Mouse (Mus musculus): Measurements from ENCODE around the gene Col8a2. TPM values are rescaled to one million over a fixed set of nuclear protein-coding genes. Genes with fewer than 3 reads are reported as not detected.

The Col8a2 gene
- total RNA-seq, 2 experiments from 2014 or later = not detected

GRCm38 (mm10) chr4:126324861-126325260 is 38.3 kb downstream of the Col8a2 start:
- no peak for ATAC-seq (replicated peaks; ENCODE audit: poor library complexity, severe bottlenecking)

- no peak for ATAC-seq (replicated peaks; ENCODE audit: poor library complexity, severe bottlenecking)
These were observed 38.8 kb downstream of the Col8a2 start, which contains the start of gene Tekt2 for GRCm38 (mm10) chr4:126325281-126325861. TSS of gene Tekt2 (minus strand) at chr4:126325688.

- ATAC-seq (replicated peaks; ENCODE audit: poor library complexity, severe bottlenecking) = no peak
These were observed 39.4 kb downstream of the Col8a2 start for GRCm38 (mm10) chr4:126326036-126326435.

DNA sequence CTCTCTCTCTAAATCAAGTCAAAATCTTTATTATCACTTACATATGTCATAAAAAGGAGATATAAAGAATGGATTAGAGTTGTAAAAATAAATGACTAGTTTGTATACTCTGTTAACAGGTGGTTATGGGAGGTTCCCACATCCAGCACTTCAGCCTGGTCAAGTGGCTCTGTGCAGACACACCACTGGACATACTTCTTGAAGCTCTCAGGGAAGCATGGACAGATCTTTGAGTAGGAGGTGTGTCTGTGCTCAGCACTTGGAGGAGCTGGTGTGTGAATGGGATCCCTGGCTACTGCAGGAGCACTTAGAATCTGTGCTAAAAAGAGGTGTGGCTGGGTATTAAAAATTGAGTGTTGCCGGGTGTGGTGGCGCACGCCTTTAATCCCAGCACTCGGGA is 43.7 kb downstream of the Col8a2 start:
- ATAC-seq (replicated peaks; ENCODE audit: poor library complexity, severe bottlenecking) = no peak

DNA sequence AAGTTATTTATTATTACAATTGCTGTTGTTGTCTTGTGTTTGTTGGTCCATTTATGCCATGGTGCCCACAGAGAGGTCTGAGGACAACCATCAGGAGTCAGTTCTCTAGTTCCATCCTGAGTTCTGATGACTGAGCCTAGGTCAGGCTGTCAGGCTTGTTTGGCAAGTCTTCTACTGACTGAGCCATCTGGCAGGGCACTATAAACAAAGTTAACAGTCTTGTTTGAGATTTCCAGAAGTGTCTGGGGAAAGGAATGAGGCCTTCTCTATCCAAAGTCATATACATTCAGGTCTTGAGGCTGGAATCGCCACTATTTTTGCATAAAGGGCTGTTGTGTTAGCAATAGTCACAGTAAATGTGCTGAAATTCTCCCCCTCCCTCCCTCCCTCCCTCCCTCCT is 45.2 kb downstream of the Col8a2 start:
- ATAC-seq (replicated peaks; ENCODE audit: poor library complexity, severe bottlenecking) = no peak

GRCm38 (mm10) chr4:126332358-126332757 is 45.8 kb downstream of the Col8a2 start:
- no peak for ATAC-seq (replicated peaks; ENCODE audit: poor library complexity, severe bottlenecking)

GRCm38 (mm10) chr4:126339461-126339860 is 52.9 kb downstream of the Col8a2 start:
- no peak for ATAC-seq (replicated peaks; ENCODE audit: poor library complexity, severe bottlenecking)

GRCm38 (mm10) chr4:126343451-126343850 is 56.9 kb downstream of the Col8a2 start:
- ATAC-seq (replicated peaks; ENCODE audit: poor library complexity, severe bottlenecking) = no peak

GRCm38 (mm10) chr4:126360069-126360468 is 73.5 kb downstream of the Col8a2 start:
- no peak for ATAC-seq (replicated peaks; ENCODE audit: poor library complexity, severe bottlenecking)

Other genes with a start within 250 kb of the Col8a2 start
- gene Mrps15, start 239.9 kb upstream of the Col8a2 start, total RNA-seq (2014; fragmentation: Nextera tagmentation) = 135 and 152 TPM in 2 replicates
- 64.2 and 89.9 TPM in 2 replicates for gene Mrps15, start 239.9 kb upstream of the Col8a2 start, total RNA-seq (2017)
- gene Oscp1, start 228.2 kb upstream of the Col8a2 start, total RNA-seq (2014; fragmentation: Nextera tagmentation) = 4.6 and 12.2 TPM in 2 replicates
- gene Oscp1, start 228.2 kb upstream of the Col8a2 start, total RNA-seq (2017) = 4.4 and 20.5 TPM in 2 replicates
- 14.2 and 23.0 TPM in 2 replicates for gene Lsm10, start 190.2 kb upstream of the Col8a2 start, total RNA-seq (2014; fragmentation: Nextera tagmentation)
- gene Lsm10, start 190.2 kb upstream of the Col8a2 start, total RNA-seq (2017) = 10.9 and 12.5 TPM in 2 replicates
- gene Stk40, start 182.8 kb upstream of the Col8a2 start, total RNA-seq (2014; fragmentation: Nextera tagmentation) = 5.9 and 6.3 TPM in 2 replicates
- gene Stk40, start 182.8 kb upstream of the Col8a2 start, total RNA-seq (2017) = 2.9 and 3.6 TPM in 2 replicates
- 0.73 and 1.1 TPM in 2 replicates for gene Eva1b, start 139.0 kb upstream of the Col8a2 start, total RNA-seq (2014; fragmentation: Nextera tagmentation)
- gene Eva1b, start 139.0 kb upstream of the Col8a2 start, total RNA-seq (2017) = 1.0 and 2.4 TPM in 2 replicates
- gene Sh3d21, start 123.3 kb upstream of the Col8a2 start, total RNA-seq (2014; fragmentation: Nextera tagmentation) = 0.15 and 1.5 TPM in 2 replicates
- 0.36 and 0.39 TPM in 2 replicates for gene Sh3d21, start 123.3 kb upstream of the Col8a2 start, total RNA-seq (2017)
- gene Thrap3, start 84.0 kb upstream of the Col8a2 start, total RNA-seq (2014; fragmentation: Nextera tagmentation) = 215 and 267 TPM in 2 replicates
- gene Thrap3, start 84.0 kb upstream of the Col8a2 start, total RNA-seq (2017) = 304 and 361 TPM in 2 replicates
- 20.6 and 25.6 TPM in 2 replicates for gene Map7d1, start 30.4 kb upstream of the Col8a2 start, total RNA-seq (2014; fragmentation: Nextera tagmentation)
- gene Map7d1, start 30.4 kb upstream of the Col8a2 start, total RNA-seq (2017) = 12.8 and 20.2 TPM in 2 replicates
- gene Trappc3, start 24.5 kb upstream of the Col8a2 start, total RNA-seq (2014; fragmentation: Nextera tagmentation) = 46.2 and 55.5 TPM in 2 replicates
- 48.4 and 54.8 TPM in 2 replicates for gene Trappc3, start 24.5 kb upstream of the Col8a2 start, total RNA-seq (2017)
- 24.9 and 33.4 TPM in 2 replicates for gene Adprhl2, start 34.9 kb downstream of the Col8a2 start, total RNA-seq (2014; fragmentation: Nextera tagmentation)
- 27.7 and 28.2 TPM in 2 replicates for gene Adprhl2, start 34.9 kb downstream of the Col8a2 start, total RNA-seq (2017)
- not detected in 2 replicates for gene Tekt2, start 38.9 kb downstream of the Col8a2 start, total RNA-seq (2014; fragmentation: Nextera tagmentation)
- not detected in 2 replicates for gene Tekt2, start 38.9 kb downstream of the Col8a2 start, total RNA-seq (2017)
- 8.9 and 21.4 TPM in 2 replicates for gene Ago3, start 142.8 kb downstream of the Col8a2 start, total RNA-seq (2014; fragmentation: Nextera tagmentation)
- gene Ago3, start 142.8 kb downstream of the Col8a2 start, total RNA-seq (2017) = 6.6 and 6.8 TPM in 2 replicates
- 22.5 and 32.9 TPM in 2 replicates for gene Ago1, start 181.8 kb downstream of the Col8a2 start, total RNA-seq (2014; fragmentation: Nextera tagmentation)
- gene Ago1, start 181.8 kb downstream of the Col8a2 start, total RNA-seq (2017) = 18.2 and 18.6 TPM in 2 replicates
- 2.7 and 4.6 TPM in 2 replicates for gene Ago4, start 246.7 kb downstream of the Col8a2 start, total RNA-seq (2014; fragmentation: Nextera tagmentation)
- 4.1 and 4.6 TPM in 2 replicates for gene Ago4, start 246.7 kb downstream of the Col8a2 start, total RNA-seq (2017)

All from granulocyte monocyte progenitor cell, adult 5-6 weeks (primary cell).